Mouse (Mus musculus) embryonic facial prominence, embryonic 12.5 days (tissue): Measurements from ENCODE around the gene Myo1f. TPM values are rescaled to one million over a fixed set of nuclear protein-coding genes. Genes with fewer than 3 reads are reported as not detected.

Experiments used
- ATAC-seq: fragments of 200-750 bp; cut with Nextera tagmentation; 2 replicates; pipeline ENCODE4 v1.8.0; 2017; ENCODE audit not compliant: insufficient number of reproducible peaks, insufficient read depth, low FRiP score, low TSS enrichment
- H3K27ac ChIP-seq: fragments of 300-500 bp; sonication (generic); 2 replicates; pipeline ENCODE4 v1.5.1; 2016; ENCODE audit warnings: mild to moderate bottlenecking
- H3K27me3 ChIP-seq: fragments of 300-500 bp; sonication (generic); 2 replicates; pipeline ENCODE4 v1.6.1; 2016; ENCODE audit warnings: mild to moderate bottlenecking, moderate library complexity
- H3K36me3 ChIP-seq: fragments of 300-500 bp; sonication (generic); 2 replicates; pipeline ENCODE4 v1.6.1; 2016; ENCODE audit warnings: mild to moderate bottlenecking
- H3K4me1 ChIP-seq: fragments of 300-500 bp; sonication (generic); 2 replicates; pipeline ENCODE4 v1.6.1; 2016
- H3K4me2 ChIP-seq: fragments of 300-500 bp; sonication (generic); replicated peaks from 2 replicates; pipeline ENCODE4 v1.6.1; 2016; ENCODE audit warnings: mild to moderate bottlenecking, moderate library complexity
- H3K4me3 ChIP-seq: fragments of 300-500 bp; sonication (generic); 2 replicates; pipeline ENCODE4 v1.5.1; 2016; ENCODE audit warnings: mild to moderate bottlenecking
- H3K9ac ChIP-seq: fragments of 300-500 bp; sonication (generic); 2 replicates; pipeline ENCODE4 v1.6.1; 2016; ENCODE audit warnings: mild to moderate bottlenecking, moderate library complexity
- H3K9me3 ChIP-seq: fragments of 300-500 bp; sonication (generic); 2 replicates; pipeline ENCODE4 v1.6.1; 2016; ENCODE audit warnings: mild to moderate bottlenecking, moderate library complexity
- WGBS: fragments of 180-500 bp; shearing (Covaris S2); methylation state at CpG from one replicate; pipeline ENCODE4 v1.1.7; 2016; 5-methylcytosine and 5-hydroxymethylcytosine counted together
- polyA plus RNA-seq: library from polyadenylated mRNA; unstranded; fragments of >200 nt; fragmentation: Nextera tagmentation; extraction: Ambion mirVana; gene quantifications from 2 replicates; pipeline ENCODE4 v1.2.1, GENCODE M21; 2016

Gene Myo1f
- polyA plus RNA-seq, 1 experiment from 2014 or later, result 3.6 TPM

GRCm38 (mm10) chr17:33630171-33630895 is 74.8 kb downstream of the Myo1f start:
- peaks cover 17% of the 10 kb centered on the region for H3K4me1 ChIP-seq
- no peak overlapping the region for H3K4me3 ChIP-seq
- peaks cover 22% of the 10 kb centered on the region for H3K36me3 ChIP-seq
- H3K27me3 ChIP-seq, result no peaks in the 10 kb centered on the region
- ATAC-seq, result no peak
- WGBS, result 81% methylated on average over 13 of the region's 13 CpGs
- no peak overlapping the region for H3K9ac ChIP-seq
- peak overlapping the region; percentile 58 for H3K4me2 ChIP-seq
- H3K27ac ChIP-seq, result peak overlapping the region; percentile 26; the same call in 1 of the 2 replicates
- H3K9me3 ChIP-seq, result no peaks in the 10 kb centered on the region

- Histone ChIP-seq H3K9me3 (no peaks in the 10 kb centered on the region), H3K27ac (no peak overlapping the region), H3K27me3 (no peaks in the 10 kb centered on the region), H3K4me2 (no peak overlapping the region), H3K4me3 (no peak overlapping the region), H3K36me3 (peaks cover 22% of the 10 kb centered on the region), H3K9ac (no peak overlapping the region), H3K4me1 (peaks cover 17% of the 10 kb centered on the region)
- 95% methylated on average over 9 of the region's 9 CpGs for WGBS
- ATAC-seq, result no peak
These were observed 75.7 kb downstream of the Myo1f start for GRCm38 (mm10) chr17:33631236-33631635.

- no peak for ATAC-seq
- Histone ChIP-seq H3K27ac (no peak overlapping the region), H3K4me3 (no peak overlapping the region), H3K4me2 (no peak overlapping the region), H3K36me3 (peaks cover 22% of the 10 kb centered on the region), H3K4me1 (peaks cover 17% of the 10 kb centered on the region), H3K27me3 (no peaks in the 10 kb centered on the region), H3K9ac (no peak overlapping the region), H3K9me3 (no peaks in the 10 kb centered on the region)
- WGBS, result 94% methylated on average over 5 of the region's 5 CpGs
These were observed 76.3 kb downstream of the Myo1f start for GRCm38 (mm10) chr17:33631796-33632195.

GRCm38 (mm10) chr17:33637038-33637437 is 81.5 kb downstream of the Myo1f start:
- H3K36me3 ChIP-seq, result peaks cover 28% of the 10 kb centered on the region
- no peak for ATAC-seq
- H3K27ac ChIP-seq, result no peak overlapping the region
- no peaks in the 10 kb centered on the region for H3K9me3 ChIP-seq
- H3K9ac ChIP-seq, result no peak overlapping the region
- no peaks in the 10 kb centered on the region for H3K4me1 ChIP-seq
- no peak overlapping the region for H3K4me2 ChIP-seq
- 84% methylated on average over 2 of the region's 2 CpGs for WGBS
- H3K27me3 ChIP-seq, result no peaks in the 10 kb centered on the region
- H3K4me3 ChIP-seq, result no peak overlapping the region

GRCm38 (mm10) chr17:33637516-33638276 is 82.2 kb downstream of the Myo1f start, which contains the start of gene Pram1:
Pram1 (plus strand) TSS chr17:33638056.
- Histone ChIP-seq H3K4me1 (no peaks in the 10 kb centered on the region), H3K36me3 (peaks cover 32% of the 10 kb centered on the region), H3K4me2 (no peak within 1 kb of the TSS), H3K4me3 (no peak within 1 kb of the TSS), H3K27ac (no peak within 1 kb of the TSS), H3K9ac (no peak within 1 kb of the TSS), H3K27me3 (no peaks in the 10 kb centered on the region), H3K9me3 (no peaks in the 10 kb centered on the region)
- WGBS, result 81% methylated on average over 4 of the region's 4 CpGs
- no peak for ATAC-seq

GRCm38 (mm10) chr17:33639743-33640142 is 84.2 kb downstream of the Myo1f start:
- Histone ChIP-seq H3K4me3 (no peak overlapping the region), H3K9me3 (no peaks in the 10 kb centered on the region), H3K4me1 (no peaks in the 10 kb centered on the region), H3K27ac (no peak overlapping the region), H3K9ac (no peak overlapping the region), H3K36me3 (peaks cover 48% of the 10 kb centered on the region), H3K27me3 (no peaks in the 10 kb centered on the region), H3K4me2 (no peak overlapping the region)
- ATAC-seq, result no peak
- 65% methylated on average over 6 of the region's 6 CpGs for WGBS

GRCm38 (mm10) chr17:33644068-33644467 is 88.6 kb downstream of the Myo1f start:
- H3K36me3 ChIP-seq, result peaks cover 74% of the 10 kb centered on the region
- no peak overlapping the region for H3K27ac ChIP-seq
- no peaks in the 10 kb centered on the region for H3K27me3 ChIP-seq
- H3K4me2 ChIP-seq, result no peak overlapping the region
- H3K4me3 ChIP-seq, result no peak overlapping the region
- WGBS, result 91% methylated on average over 4 of the region's 4 CpGs
- no peak for ATAC-seq
- H3K4me1 ChIP-seq, result no peaks in the 10 kb centered on the region
- no peak overlapping the region for H3K9ac ChIP-seq
- no peaks in the 10 kb centered on the region for H3K9me3 ChIP-seq

DNA sequence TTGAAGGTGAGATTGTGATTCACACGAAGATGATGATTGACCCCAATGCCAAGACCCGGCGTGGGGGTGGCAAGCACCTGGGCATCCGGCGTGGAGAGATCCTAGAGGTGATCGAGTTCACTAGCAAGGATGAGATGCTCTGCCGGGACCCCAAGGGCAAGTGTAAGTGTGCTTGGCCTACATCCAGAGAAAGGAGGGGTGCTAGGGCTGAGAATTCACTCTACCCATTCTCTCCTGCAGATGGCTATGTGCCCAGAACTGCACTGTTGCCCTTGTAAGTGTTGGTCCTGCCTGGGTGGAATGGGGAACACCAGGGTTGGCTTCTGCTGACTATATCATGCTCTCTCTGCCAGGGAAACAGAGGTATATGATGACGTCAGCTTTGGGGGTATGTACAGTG is 89.6 kb downstream of the Myo1f start:
- WGBS, result 93% methylated on average over 8 of the region's 8 CpGs
- Histone ChIP-seq H3K27me3 (no peaks in the 10 kb centered on the region), H3K9me3 (no peaks in the 10 kb centered on the region), H3K9ac (no peak overlapping the region), H3K4me2 (no peak overlapping the region), H3K27ac (no peak overlapping the region), H3K36me3 (peaks cover 83% of the 10 kb centered on the region), H3K4me3 (no peak overlapping the region), H3K4me1 (no peaks in the 10 kb centered on the region)
- no peak for ATAC-seq

- WGBS, result 98% methylated on average over 34 of the region's 34 CpGs
These were observed 94.4 kb downstream of the Myo1f start for GRCm38 (mm10) chr17:33649781-33650475.

More at GRCm38 (mm10) chr17:33649781-33650475, 94.4 kb downstream of the Myo1f start:
- ATAC-seq, result peak; percentile 56; the same call in 1 of the 2 replicates
- H3K4me1 ChIP-seq, result no peaks in the 10 kb centered on the region
- no peaks in the 10 kb centered on the region for H3K9me3 ChIP-seq
- no peak overlapping the region for H3K4me2 ChIP-seq
- H3K27me3 ChIP-seq, result no peaks in the 10 kb centered on the region
- no peak overlapping the region for H3K9ac ChIP-seq
- H3K27ac ChIP-seq, result no peak overlapping the region
- peaks cover 88% of the 10 kb centered on the region for H3K36me3 ChIP-seq
- no peak overlapping the region for H3K4me3 ChIP-seq
